8 mouse cellular contexts compared by ENCODE assay signal in the genomic region with DNA sequence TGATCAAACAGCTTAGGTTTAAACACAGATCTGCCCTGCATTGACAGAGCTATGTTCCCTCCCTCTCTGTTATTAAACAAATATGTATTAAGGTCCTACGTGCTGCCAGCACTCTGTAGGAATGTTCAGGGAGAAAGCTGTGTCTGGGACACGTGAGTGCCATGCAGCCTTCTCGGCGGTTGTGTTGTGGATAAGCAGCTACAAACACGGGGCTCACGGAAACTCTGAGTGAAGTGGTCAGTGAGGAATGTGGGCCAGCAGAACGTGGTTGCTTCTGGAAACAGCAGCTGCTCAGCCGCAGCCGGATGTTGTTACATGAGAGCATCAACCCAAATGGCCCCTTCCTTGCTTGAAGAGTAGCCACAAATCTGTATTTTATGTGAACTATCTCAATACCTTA.
DNase-seq lines count a peak whose midpoint lies in the region; ATAC-seq and TF ChIP-seq lines count a peak whose summit lies in the region.

No protein-coding gene starts in this region.

- H3K4me3 ChIP-seq in liver, postnatal 0 days (ENCODE audit: low read depth, low read length) = no peak overlapping the region
- H3K4me3 ChIP-seq in heart, postnatal 0 days (ENCODE audit: low read depth, low read length) = no peak overlapping the region
- no peak overlapping the region for H3K4me3 ChIP-seq in midbrain, embryonic 14.5 days (replicated peaks; ENCODE audit: low read depth, low read length)

- H3K36me3 ChIP-seq in liver, postnatal 0 days (replicated peaks; ENCODE audit: insufficient read depth, low read length) = no peaks in the 10 kb centered on the region
- no peaks in the 10 kb centered on the region for H3K36me3 ChIP-seq in heart, postnatal 0 days (replicated peaks; ENCODE audit: control insufficient read depth, insufficient read depth, low read length)
- H3K36me3 ChIP-seq in midbrain, embryonic 14.5 days (ENCODE audit: control insufficient read depth, insufficient read depth, low read length) = no peaks in the 10 kb centered on the region

- peaks cover 25% of the 10 kb centered on the region for H3K4me1 ChIP-seq in liver, postnatal 0 days (ENCODE audit: insufficient read depth)
- H3K4me1 ChIP-seq in heart, postnatal 0 days (ENCODE audit: control insufficient read depth, insufficient read depth) = peaks cover 40% of the 10 kb centered on the region
- H3K4me1 ChIP-seq in midbrain, embryonic 14.5 days (ENCODE audit: control insufficient read depth, insufficient read depth, low read length) = 0 out of 2 replicates have a peak, but pooled peaks cover 5% of the 10 kb centered on the region

- peak overlapping the region; percentile 22; the same call in 1 of the 2 replicates for H3K4me2 ChIP-seq in liver, postnatal 0 days (ENCODE audit: low read depth, low read length)
- H3K4me2 ChIP-seq in heart, postnatal 0 days (ENCODE audit: low read depth, low read length) = peak overlapping the region; percentile 19; the same call in 1 of the 2 replicates
- no peak overlapping the region for H3K4me2 ChIP-seq in midbrain, embryonic 14.5 days (ENCODE audit: low read length)

- no peak for TF ChIP-seq CTCF in liver, postnatal 0 days (IDR thresholded peaks at IDR 0.05; ENCODE audit: low read depth)
- no peak for TF ChIP-seq CTCF in heart, postnatal 0 days (IDR thresholded peaks at IDR 0.05; ENCODE audit: low read depth)

- no peak overlapping the region; the same call in 1 of the 2 replicates for H3K9ac ChIP-seq in liver, postnatal 0 days (replicated peaks)
- 0 out of 2 replicates have a peak overlapping the region, but pooled peaks have one; percentile 4 for H3K9ac ChIP-seq in heart, postnatal 0 days (replicated peaks; ENCODE audit: low read depth, low read length)
- no peak overlapping the region for H3K9ac ChIP-seq in midbrain, embryonic 14.5 days (replicated peaks; ENCODE audit: low read length)

- TF ChIP-seq EP300 in liver, postnatal 0 days (IDR thresholded peaks at IDR 0.05; ENCODE audit: low read depth) = no peak
- peak; percentile 90 for TF ChIP-seq EP300 in heart, postnatal 0 days (IDR thresholded peaks at IDR 0.05; ENCODE audit: low read depth)

- ATAC-seq in liver, postnatal 0 days = peak; percentile 20; the same call in 1 of the 2 replicates
- ATAC-seq in heart, postnatal 0 days (ENCODE audit: insufficient read depth, low read depth) = peak; percentile 92
- ATAC-seq in midbrain, embryonic 14.5 days (ENCODE audit: low FRiP score, low TSS enrichment) = no peak

- no peaks in the 10 kb centered on the region for H3K9me3 ChIP-seq in liver, postnatal 0 days (ENCODE audit: low read length)
- H3K9me3 ChIP-seq in heart, postnatal 0 days (replicated peaks; ENCODE audit: control insufficient read depth, low read length) = no peaks in the 10 kb centered on the region
- H3K9me3 ChIP-seq in midbrain, embryonic 14.5 days (ENCODE audit: control insufficient read depth, low read length) = no peaks in the 10 kb centered on the region

- H3K27me3 ChIP-seq in liver, postnatal 0 days (ENCODE audit: insufficient read depth, low read length) = no peaks in the 10 kb centered on the region
- no peaks in the 10 kb centered on the region for H3K27me3 ChIP-seq in heart, postnatal 0 days (ENCODE audit: control insufficient read depth, insufficient read depth, low read length)
- H3K27me3 ChIP-seq in midbrain, embryonic 14.5 days (ENCODE audit: control insufficient read depth, insufficient read depth, low read length) = no peaks in the 10 kb centered on the region

- peak overlapping the region; percentile 51 for H3K27ac ChIP-seq in liver, postnatal 0 days (ENCODE audit: low read depth)
- H3K27ac ChIP-seq in heart, postnatal 0 days (ENCODE audit: low read depth) = peak overlapping the region; percentile 90
- H3K27ac ChIP-seq in midbrain, embryonic 14.5 days (replicated peaks; ENCODE audit: low read depth, low read length) = no peak overlapping the region

- peak; percentile 36 for DNase-seq in liver, postnatal 0 days
- no peak for DNase-seq in liver
- peak; percentile 91 for DNase-seq in heart, postnatal 0 days (ENCODE audit: low spot score)
- peak; percentile 64 for DNase-seq in lung, postnatal 14 days
- peak; percentile 50 for DNase-seq in thymus, postnatal 4 days
- no peak for DNase-seq in midbrain, embryonic 14.5 days
- DNase-seq in adrenal gland, postnatal 36 days = no peak
- no peak for DNase-seq in layer of hippocampus, adult 9-10 months (ENCODE audit: low spot score)

- WGBS in liver, postnatal 0 days (ENCODE audit: insufficient replicate concordance) = 17% methylated on average over 9 of the region's 9 CpGs
- 0% methylated on average over 9 of the region's 9 CpGs for WGBS in heart, postnatal 0 days
- 81% methylated on average over 9 of the region's 9 CpGs for WGBS in midbrain, embryonic 14.5 days

Comparison
In these comparisons a context has a peak if more than half of its experiments do, and no peak if none do; other contexts are left out.
1. DNase-seq: peak in liver, postnatal 0 days (single experiment), heart, postnatal 0 days (single experiment), lung, postnatal 14 days (single experiment) and thymus, postnatal 4 days (single experiment); none in liver (single experiment), midbrain, embryonic 14.5 days (single experiment), adrenal gland, postnatal 36 days (0 of 2) and layer of hippocampus, adult 9-10 months (single experiment).